Mouse (Mus musculus) liver, embryonic 11.5 days (tissue): ENCODE data around the gene Ak5. TPM values are rescaled to one million over a fixed set of nuclear protein-coding genes. Genes with fewer than 3 reads are reported as not detected.

Experiments
- ATAC-seq: fragments of 200-750 bp; cut with Nextera tagmentation; replicated peaks from 2 replicates; pipeline ENCODE4 v1.8.0; 2017; ENCODE audit warnings: moderate number of reproducible peaks, mild to moderate bottlenecking, moderate TSS enrichment, moderate library complexity; ENCODE audit not compliant: low FRiP score
- DNase-seq: peaks from one replicate; pipeline ENCODE4 v3.0.0-alpha.2; 2017; ENCODE audit warnings: low spot score
- H3K27ac ChIP-seq: fragments of 300-500 bp; sonication (generic); 2 replicates; pipeline ENCODE4 v1.5.1; 2014; ENCODE audit warnings: mild to moderate bottlenecking, low read depth, low read length, control low read depth
- H3K27me3 ChIP-seq: fragments of 300-500 bp; sonication (generic); replicated peaks from 2 replicates; pipeline ENCODE4 v1.6.1; 2014; ENCODE audit warnings: low read length, mixed read lengths; ENCODE audit not compliant: control insufficient read depth, insufficient read depth
- H3K36me3 ChIP-seq: fragments of 300-500 bp; sonication (generic); 2 replicates; pipeline ENCODE4 v1.6.1; 2014; ENCODE audit warnings: mild to moderate bottlenecking, low read length, moderate library complexity, mixed read lengths; ENCODE audit not compliant: control insufficient read depth, insufficient read depth
- H3K4me1 ChIP-seq: fragments of 300-500 bp; sonication (generic); replicated peaks from 2 replicates; pipeline ENCODE4 v1.6.1; 2014; ENCODE audit warnings: low read length, mixed read lengths; ENCODE audit not compliant: control insufficient read depth, insufficient read depth
- H3K4me2 ChIP-seq: fragments of 300-500 bp; sonication (generic); 2 replicates; pipeline ENCODE4 v1.6.1; 2014; ENCODE audit warnings: mild to moderate bottlenecking, control low read depth, moderate library complexity
- H3K4me3 ChIP-seq: fragments of 300-500 bp; sonication (generic); 2 replicates; pipeline ENCODE4 v1.5.1; 2014; ENCODE audit warnings: low read depth, low read length, control low read depth
- H3K9ac ChIP-seq: fragments of 300-500 bp; sonication (generic); 2 replicates; pipeline ENCODE4 v1.6.1; 2014; ENCODE audit warnings: low read depth, low read length, control low read depth
- H3K9me3 ChIP-seq: fragments of 300-500 bp; sonication (generic); 2 replicates; pipeline ENCODE4 v1.6.1; 2016; ENCODE audit warnings: low read length, inconsistent platforms, mixed read lengths; ENCODE audit not compliant: control insufficient read depth
- WGBS: fragments of 180-500 bp; shearing (Covaris S2); extraction: QIAGEN DNeasy Blood & Tissue Kit; methylation state at CpG from one replicate; pipeline ENCODE4 v1.1.7; 2014; 5-methylcytosine and 5-hydroxymethylcytosine counted together
- polyA plus RNA-seq: library from polyadenylated mRNA; unstranded; fragments of >200 nt; fragmentation: Nextera tagmentation; extraction: Ambion mirVana; gene quantifications from 2 replicates; pipeline ENCODE4 v1.2.1, GENCODE M21; 2014

Ak5 gene
- polyA plus RNA-seq, 1 experiment from 2014 or later: 3.5 TPM

GRCm38 (mm10) chr3:152478599-152479435, 189.3 kb downstream of the Ak5 start:
- peak overlapping the region; percentile 49 for H3K4me3 ChIP-seq
- H3K9me3 ChIP-seq: no peaks in the 10 kb centered on the region
- peak overlapping the region; percentile 20 for H3K27ac ChIP-seq
- H3K4me1 ChIP-seq: peaks cover 9% of the 10 kb centered on the region; the same call in 1 of the 2 replicates
- H3K9ac ChIP-seq: peak overlapping the region; percentile 54
- 2% methylated on average over 13 of the region's 16 CpGs for WGBS
- H3K4me2 ChIP-seq: peak overlapping the region; percentile 93
- ATAC-seq (peak; percentile 82), DNase-seq (peak; percentile 62)
- no peaks in the 10 kb centered on the region for H3K27me3 ChIP-seq
- H3K36me3 ChIP-seq: no peaks in the 10 kb centered on the region

GRCm38 (mm10) chr3:152477796-152478527, 190.2 kb downstream of the Ak5 start:
- Histone ChIP-seq H3K36me3 (no peaks in the 10 kb centered on the region), H3K27me3 (no peaks in the 10 kb centered on the region), H3K27ac (peak overlapping the region; percentile 20), H3K4me1 (peaks cover 9% of the 10 kb centered on the region; the same call in 1 of the 2 replicates), H3K9ac (peak overlapping the region; percentile 54), H3K4me3 (peak overlapping the region; percentile 49), H3K9me3 (no peaks in the 10 kb centered on the region), H3K4me2 (peak overlapping the region; percentile 93)
- peak; percentile 80 for ATAC-seq
- DNase-seq: peak; percentile 80
- WGBS: 3% methylated on average over 23 of the region's 23 CpGs

- no peaks in the 10 kb centered on the region for H3K27me3 ChIP-seq
- no peak overlapping the region for H3K4me3 ChIP-seq
- ATAC-seq (no peak), DNase-seq (no peak)
- no peak overlapping the region for H3K9ac ChIP-seq
- no peaks in the 10 kb centered on the region for H3K9me3 ChIP-seq
- peaks cover 9% of the 10 kb centered on the region; the same call in 1 of the 2 replicates for H3K4me1 ChIP-seq
- H3K36me3 ChIP-seq: no peaks in the 10 kb centered on the region
- no peak overlapping the region for H3K4me2 ChIP-seq
- no peak overlapping the region for H3K27ac ChIP-seq
- WGBS: 85% methylated on average over 3 of the region's 3 CpGs
Measured at GRCm38 (mm10) chr3:152475894-152476293, 192.3 kb downstream of the Ak5 start.

GRCm38 (mm10) chr3:152475278-152475669, 192.9 kb downstream of the Ak5 start:
- Histone ChIP-seq H3K36me3 (no peaks in the 10 kb centered on the region), H3K9ac (no peak overlapping the region), H3K27ac (no peak overlapping the region), H3K4me1 (peaks cover 9% of the 10 kb centered on the region; the same call in 1 of the 2 replicates), H3K4me3 (no peak overlapping the region), H3K9me3 (no peaks in the 10 kb centered on the region), H3K4me2 (no peak overlapping the region), H3K27me3 (no peaks in the 10 kb centered on the region)
- ATAC-seq (no peak), DNase-seq (no peak)
- 88% methylated on average over 1 of the region's 1 CpGs for WGBS

GRCm38 (mm10) chr3:152474582-152475277, 193.4 kb downstream of the Ak5 start:
- ATAC-seq: no peak
- Histone ChIP-seq H3K4me1 (peaks cover 9% of the 10 kb centered on the region; the same call in 1 of the 2 replicates), H3K27ac (no peak overlapping the region), H3K9me3 (no peaks in the 10 kb centered on the region), H3K27me3 (no peaks in the 10 kb centered on the region), H3K4me2 (no peak overlapping the region), H3K36me3 (no peaks in the 10 kb centered on the region), H3K4me3 (no peak overlapping the region), H3K9ac (no peak overlapping the region)
- DNase-seq: peak; percentile 51
- WGBS: 57% methylated on average over 15 of the region's 15 CpGs

- WGBS: 85% methylated on average over 16 of the region's 16 CpGs
- Histone ChIP-seq H3K4me2 (no peak overlapping the region), H3K4me1 (peaks cover 6% of the 10 kb centered on the region; the same call in 1 of the 2 replicates), H3K27me3 (no peaks in the 10 kb centered on the region), H3K36me3 (no peaks in the 10 kb centered on the region), H3K9me3 (no peaks in the 10 kb centered on the region), H3K27ac (no peak overlapping the region), H3K9ac (no peak overlapping the region), H3K4me3 (no peak overlapping the region)
- ATAC-seq (no peak), DNase-seq (no peak)
Measured at GRCm38 (mm10) chr3:152472676-152473075, 195.5 kb downstream of the Ak5 start.

GRCm38 (mm10) chr3:152470347-152470746, 197.8 kb downstream of the Ak5 start:
- 83% methylated on average over 10 of the region's 10 CpGs for WGBS
- Histone ChIP-seq H3K4me3 (no peak overlapping the region), H3K4me1 (0 out of 2 replicates have a peak, but pooled peaks cover 3% of the 10 kb centered on the region), H3K9me3 (no peaks in the 10 kb centered on the region), H3K9ac (no peak overlapping the region), H3K27ac (no peak overlapping the region), H3K36me3 (no peaks in the 10 kb centered on the region), H3K27me3 (no peaks in the 10 kb centered on the region), H3K4me2 (no peak overlapping the region)
- no peak for DNase-seq
- ATAC-seq: no peak

- Histone ChIP-seq H3K4me2 (no peak overlapping the region), H3K9me3 (no peaks in the 10 kb centered on the region), H3K27me3 (no peaks in the 10 kb centered on the region), H3K4me3 (no peak overlapping the region), H3K9ac (no peak overlapping the region), H3K27ac (no peak overlapping the region), H3K36me3 (no peaks in the 10 kb centered on the region), H3K4me1 (no peaks in the 10 kb centered on the region)
- ATAC-seq (no peak), DNase-seq (no peak)
- WGBS: 74% methylated on average over 18 of the region's 18 CpGs
Measured at GRCm38 (mm10) chr3:152469423-152470200, 198.5 kb downstream of the Ak5 start.
